Mouse (Mus musculus) liver, embryonic 16.5 days (tissue): ENCODE results near the gene Vmn1r181. TPM values are rescaled to one million over a fixed set of nuclear protein-coding genes. Genes with fewer than 3 reads are reported as not detected.
"Not testable (repeated sequence)": the region's sequence is repeated elsewhere in the genome, so short reads cannot be mapped to it uniquely, and the experiment has no call there.

ENCODE experiments used
- ATAC-seq: fragments of 200-750 bp; cut with Nextera tagmentation; 2 replicates; pipeline ENCODE4 v1.8.0; 2017; ENCODE audit warnings: low read depth, mild to moderate bottlenecking, moderate number of reproducible peaks, moderate library complexity
- H3K27ac ChIP-seq: fragments of 300-500 bp; sonication (generic); 2 replicates; pipeline ENCODE4 v1.5.1; 2014; ENCODE audit warnings: mild to moderate bottlenecking, low read length
- H3K27me3 ChIP-seq: fragments of 300-500 bp; sonication (generic); 2 replicates; pipeline ENCODE4 v1.6.1; 2014; ENCODE audit warnings: low read depth, low read length, mixed read lengths; ENCODE audit not compliant: control insufficient read depth, insufficient read depth
- H3K36me3 ChIP-seq: fragments of 300-500 bp; sonication (generic); 2 replicates; pipeline ENCODE4 v1.6.1; 2014; ENCODE audit warnings: mild to moderate bottlenecking; ENCODE audit not compliant: control insufficient read depth, insufficient read depth
- H3K4me1 ChIP-seq: fragments of 300-500 bp; sonication (generic); 2 replicates; pipeline ENCODE4 v1.6.1; 2014; ENCODE audit warnings: low read depth, low read length, mixed read lengths; ENCODE audit not compliant: control insufficient read depth
- H3K4me2 ChIP-seq: fragments of 300-500 bp; sonication (generic); 2 replicates; pipeline ENCODE4 v1.6.1; 2014; ENCODE audit warnings: low read depth, low read length, mixed read lengths
- H3K4me3 ChIP-seq: fragments of 300-500 bp; sonication (generic); 2 replicates; pipeline ENCODE4 v1.5.1; 2014; ENCODE audit warnings: low read depth, mild to moderate bottlenecking, low read length
- H3K9ac ChIP-seq: fragments of 300-500 bp; sonication (generic); 2 replicates; pipeline ENCODE4 v1.6.1; 2014; ENCODE audit warnings: low read depth, low read length
- H3K9me3 ChIP-seq: fragments of 300-500 bp; sonication (generic); replicated peaks from 2 replicates; pipeline ENCODE4 v1.6.1; 2016; ENCODE audit warnings: low read length; ENCODE audit not compliant: control insufficient read depth
- WGBS: fragments of 180-500 bp; shearing (Covaris S2); extraction: QIAGEN DNeasy Blood & Tissue Kit; methylation state at CpG from one replicate; pipeline ENCODE4 v1.1.7; 2014; ENCODE audit not compliant: insufficient replicate concordance; 5-methylcytosine and 5-hydroxymethylcytosine counted together
- polyA plus RNA-seq: library from polyadenylated mRNA; unstranded; fragments of >200 nt; fragmentation: Nextera tagmentation; extraction: Ambion mirVana; gene quantifications from 2 replicates; pipeline ENCODE4 v1.2.1, GENCODE M21; 2015

The Vmn1r181 gene
- not detected in 2 replicates for polyA plus RNA-seq

DNA sequence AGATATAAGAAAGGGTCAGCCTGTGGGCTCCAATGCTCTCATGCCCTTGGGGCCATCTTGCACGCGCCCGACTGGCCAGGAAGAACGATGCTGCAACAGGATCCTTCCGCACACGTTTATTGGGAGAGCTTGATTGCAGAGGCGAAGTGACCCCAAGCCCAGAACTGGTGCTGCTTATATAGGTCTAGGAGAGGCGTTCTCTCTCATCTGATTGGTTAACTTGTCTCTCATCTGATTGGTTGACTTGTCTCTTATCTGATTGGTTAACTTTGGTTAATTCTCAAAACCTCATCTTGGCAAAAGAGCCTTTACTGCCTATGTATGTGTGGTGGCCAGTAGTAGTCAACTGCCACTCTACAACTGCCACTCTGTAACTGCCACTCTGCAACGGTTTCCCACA is at the start of gene Vmn1r181:
Gene Vmn1r181 (plus strand): TSS at position 301 of the 400 bp plus-strand sequence.
- H3K4me3 ChIP-seq, H3K36me3 ChIP-seq, H3K4me1 ChIP-seq, H3K9me3 ChIP-seq, H3K9ac ChIP-seq, H3K4me2 ChIP-seq, H3K27ac ChIP-seq, H3K27me3 ChIP-seq, ATAC-seq: not testable (repeated sequence)
- 65% methylated on average over 9 of the region's 9 CpGs for WGBS

- Histone ChIP-seq H3K4me3 (no peak within 1 kb of the TSS), H3K27ac (no peak within 1 kb of the TSS), H3K4me2 (no peak within 1 kb of the TSS), H3K4me1 (no peaks in the 10 kb centered on the region), H3K36me3 (no peaks in the 10 kb centered on the region), H3K9ac (no peak within 1 kb of the TSS), H3K27me3 (no peaks in the 10 kb centered on the region), H3K9me3 (no peaks in the 10 kb centered on the region)
- 21% methylated on average over 2 of the region's 2 CpGs for WGBS
- no peak for ATAC-seq
Observed at GRCm38 (mm10) chr7:23926678-23927077, 47.7 kb upstream of the Vmn1r181 start, which contains the start of gene Vmn1r179. Gene Vmn1r179 (plus strand): TSS chr7:23926978.

DNA sequence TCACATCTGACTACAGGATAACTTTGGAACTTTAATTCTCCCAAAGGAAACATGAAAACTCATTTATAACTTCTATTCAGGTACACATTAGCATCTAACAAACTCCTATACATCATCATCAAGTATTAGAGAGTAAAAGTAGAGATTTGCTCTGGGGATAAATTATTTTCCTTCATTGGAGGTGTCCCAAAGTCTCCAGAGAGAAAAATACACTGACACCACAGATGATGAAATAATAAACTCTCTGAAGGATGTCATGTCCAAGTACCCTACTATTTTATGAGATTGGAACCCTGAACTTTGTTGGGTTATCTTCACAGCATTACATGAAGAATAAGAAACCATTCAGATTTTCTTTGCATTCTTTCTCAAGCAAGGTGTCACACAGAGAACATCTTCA is 24.1 kb upstream of the Vmn1r181 start, which contains the start of gene Vmn1r180:
Gene Vmn1r180 (plus strand): TSS at position 301 of the 400 bp plus-strand sequence.
- H3K4me3 ChIP-seq = no peak within 1 kb of the TSS
- no peaks in the 10 kb centered on the region for H3K9me3 ChIP-seq
- H3K4me1 ChIP-seq = no peaks in the 10 kb centered on the region
- H3K4me2 ChIP-seq = no peak within 1 kb of the TSS
- H3K27me3 ChIP-seq = no peaks in the 10 kb centered on the region
- no peak within 1 kb of the TSS for H3K9ac ChIP-seq
- H3K36me3 ChIP-seq = no peaks in the 10 kb centered on the region
- H3K27ac ChIP-seq = no peak within 1 kb of the TSS
- no peak for ATAC-seq

GRCm38 (mm10) chr7:23968044-23968443 is 6.4 kb upstream of the Vmn1r181 start:
- H3K27ac ChIP-seq, H3K4me1 ChIP-seq, H3K27me3 ChIP-seq, H3K4me2 ChIP-seq, H3K4me3 ChIP-seq, H3K36me3 ChIP-seq, ATAC-seq, H3K9ac ChIP-seq, H3K9me3 ChIP-seq: not testable (repeated sequence)
- WGBS = 34% methylated on average over 3 of the region's 3 CpGs

DNA sequence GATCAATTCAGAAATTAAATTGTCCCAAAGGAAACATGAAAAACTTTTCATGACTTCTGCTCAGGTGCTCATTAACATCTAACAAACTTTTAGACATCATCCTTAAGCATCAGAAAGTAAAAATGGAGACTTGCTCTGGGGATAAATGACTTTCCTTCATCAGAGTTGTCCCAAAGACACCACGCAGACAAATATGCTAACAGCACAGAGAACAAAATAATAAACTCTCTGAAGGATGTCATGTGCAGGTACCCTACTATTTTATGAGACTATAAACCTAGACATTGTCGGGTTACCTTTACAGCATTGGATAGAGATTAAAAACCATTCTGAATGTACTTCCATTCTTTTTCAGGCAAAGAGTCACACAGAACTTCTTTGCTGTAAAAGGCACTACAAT is 27.0 kb downstream of the Vmn1r181 start, which contains the start of gene V1rd19:
Gene V1rd19 (plus strand): TSS at position 301 of the 400 bp plus-strand sequence.
- WGBS = 44% methylated on average over 2 of the region's 2 CpGs
- no peaks in the 10 kb centered on the region for H3K27me3 ChIP-seq
- H3K4me2 ChIP-seq = no peak within 1 kb of the TSS
- H3K36me3 ChIP-seq = no peaks in the 10 kb centered on the region
- ATAC-seq = no peak
- H3K27ac ChIP-seq = no peak within 1 kb of the TSS
- H3K4me1 ChIP-seq = no peaks in the 10 kb centered on the region
- no peak within 1 kb of the TSS for H3K9ac ChIP-seq
- H3K9me3 ChIP-seq = no peaks in the 10 kb centered on the region
- H3K4me3 ChIP-seq = no peak within 1 kb of the TSS

Other genes starting within 250 kb of the Vmn1r181 start
- not detected in 2 replicates for gene Vmn1r174, start 222.3 kb upstream of the Vmn1r181 start, polyA plus RNA-seq
- not detected in 2 replicates for gene Vmn1r175, start 164.0 kb upstream of the Vmn1r181 start, polyA plus RNA-seq
- gene Vmn1r176, start 137.2 kb upstream of the Vmn1r181 start, polyA plus RNA-seq = not detected in 2 replicates
- not detected in 2 replicates for gene Vmn1r177, start 108.2 kb upstream of the Vmn1r181 start, polyA plus RNA-seq
- gene Vmn1r178, start 82.6 kb upstream of the Vmn1r181 start, polyA plus RNA-seq = not detected in 2 replicates
- not detected in 2 replicates for gene Vmn1r179, start 47.6 kb upstream of the Vmn1r181 start, polyA plus RNA-seq
- not detected in 2 replicates for gene Vmn1r180, start 24.0 kb upstream of the Vmn1r181 start, polyA plus RNA-seq
- gene V1rd19, start 27.1 kb downstream of the Vmn1r181 start, polyA plus RNA-seq = not detected in 2 replicates
- not detected in 2 replicates for gene Vmn1r183, start 78.6 kb downstream of the Vmn1r181 start, polyA plus RNA-seq
- gene Zfp180, start 107.3 kb downstream of the Vmn1r181 start, polyA plus RNA-seq = 8.6 and 9.2 TPM in 2 replicates
- 0.57 and 0.58 TPM in 2 replicates for gene Zfp112, start 137.7 kb downstream of the Vmn1r181 start, polyA plus RNA-seq
- 3.0 and 3.3 TPM in 2 replicates for gene Zfp235, start 159.6 kb downstream of the Vmn1r181 start, polyA plus RNA-seq
- gene Zfp114, start 200.4 kb downstream of the Vmn1r181 start, polyA plus RNA-seq = 0.44 TPM in 2 replicates
- gene Zfp111, start 236.8 kb downstream of the Vmn1r181 start, polyA plus RNA-seq = 1.2 and 1.9 TPM in 2 replicates